Mouse (Mus musculus) megakaryocyte progenitor cell, adult 5-6 weeks (primary cell): ENCODE data around the gene Abcc12. TPM values are rescaled to one million over a fixed set of nuclear protein-coding genes. Genes with fewer than 3 reads are reported as not detected.

Experiments used
- ATAC-seq: replicated peaks from 2 replicates; pipeline ENCODE4 v1.8.0; 2016; ENCODE audit warnings: mild to moderate bottlenecking, moderate TSS enrichment, inconsistent platforms; ENCODE audit not compliant: poor library complexity
- total RNA-seq, 2 experiments: library from RNA; stranded (forward) in 1 of 2; stranded (reverse) in 1 of 2; fragments of 157-497, 149-512 nt in 1 of 2; fragments of 200-1000 nt in 1 of 2; gene quantifications; 2 replicates each; pipeline versions ENCODE4 v1.2.3 to v1.2.4; 2015 to 2017

Abcc12 gene
- total RNA-seq, 2 experiments from 2014 or later: not detected

DNA sequence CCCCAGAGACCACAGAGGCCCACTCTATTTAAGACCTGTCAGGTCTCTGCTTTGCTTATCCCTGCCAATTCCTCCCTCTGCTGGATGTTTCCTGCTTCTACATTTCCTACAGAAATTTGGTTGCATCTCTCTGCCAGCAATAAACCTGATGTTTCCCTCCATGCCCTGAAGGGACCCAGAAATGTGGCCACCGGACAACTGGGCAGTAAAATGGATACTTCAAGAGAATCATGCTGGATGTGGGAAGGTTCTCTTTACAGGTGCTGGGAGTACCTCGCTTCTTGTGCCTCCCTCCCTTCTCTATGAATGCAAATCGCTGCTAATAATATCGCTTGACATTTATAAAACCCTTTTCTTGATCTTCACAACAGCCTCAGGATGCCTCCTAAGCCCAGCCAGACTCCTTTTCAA is 1.4 kb upstream of the Abcc12 start:
- no peak for ATAC-seq

DNA sequence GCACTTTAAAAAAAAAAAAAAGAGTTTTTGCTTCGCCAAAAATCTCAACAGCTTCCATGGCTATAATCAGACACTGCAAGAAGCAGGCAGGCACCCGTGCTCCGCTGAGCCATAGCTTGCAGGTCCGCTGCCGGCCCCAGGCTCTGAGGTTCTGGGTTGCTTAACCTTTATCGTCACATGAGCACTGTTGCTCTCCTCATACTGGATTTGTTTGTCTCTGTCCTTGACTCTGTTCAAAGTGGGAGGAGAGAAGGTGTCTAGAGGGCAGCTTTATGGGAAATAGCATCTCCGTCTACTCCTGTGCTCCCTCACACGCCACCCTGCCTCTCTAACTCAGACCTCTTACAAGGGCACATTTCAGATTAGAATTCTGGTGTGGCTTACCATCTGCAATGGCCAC is 1.8 kb downstream of the Abcc12 start:
- no peak for ATAC-seq

DNA sequence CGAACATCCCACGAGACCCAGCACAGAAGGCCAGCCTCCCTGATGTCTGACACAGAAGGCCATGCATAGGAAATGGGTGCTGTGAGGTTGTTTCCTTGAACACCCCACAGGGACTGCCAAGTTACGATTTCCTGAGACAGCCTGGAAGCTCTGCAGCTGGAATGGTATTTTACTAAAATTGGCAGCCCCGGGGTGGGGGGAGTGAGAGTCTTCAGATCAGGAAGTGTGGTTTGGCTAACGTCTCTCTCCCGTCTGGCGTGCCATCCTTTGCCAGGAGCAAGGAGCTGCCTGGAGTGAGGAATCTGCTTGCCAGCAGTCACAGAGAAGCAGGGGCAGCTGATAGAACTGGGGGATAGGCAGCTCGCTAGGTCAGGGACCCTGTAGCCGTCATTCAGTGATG is 2.4 kb downstream of the Abcc12 start:
- 0 out of 2 replicates have a peak, but pooled peaks have one; percentile 20 for ATAC-seq

DNA sequence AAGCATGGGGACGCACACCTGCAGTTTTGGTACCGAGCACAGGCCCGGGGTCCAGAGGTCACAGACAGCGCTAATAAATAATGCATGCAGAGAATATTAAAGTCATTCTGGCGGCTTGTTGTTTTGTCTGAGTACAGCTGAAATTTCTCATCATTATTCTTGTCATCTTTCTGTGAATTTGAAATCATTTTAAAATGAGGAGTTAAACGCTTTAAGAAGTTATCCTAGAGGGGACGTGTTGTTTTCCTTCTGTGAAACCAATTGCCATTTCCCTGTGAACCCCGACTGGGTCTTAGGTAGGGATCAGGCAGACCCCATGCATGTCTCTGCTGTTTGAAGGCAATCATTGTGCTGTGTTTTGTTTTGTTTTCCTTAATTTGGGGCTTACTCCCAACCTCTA is 2.9 kb downstream of the Abcc12 start:
- no peak for ATAC-seq

DNA sequence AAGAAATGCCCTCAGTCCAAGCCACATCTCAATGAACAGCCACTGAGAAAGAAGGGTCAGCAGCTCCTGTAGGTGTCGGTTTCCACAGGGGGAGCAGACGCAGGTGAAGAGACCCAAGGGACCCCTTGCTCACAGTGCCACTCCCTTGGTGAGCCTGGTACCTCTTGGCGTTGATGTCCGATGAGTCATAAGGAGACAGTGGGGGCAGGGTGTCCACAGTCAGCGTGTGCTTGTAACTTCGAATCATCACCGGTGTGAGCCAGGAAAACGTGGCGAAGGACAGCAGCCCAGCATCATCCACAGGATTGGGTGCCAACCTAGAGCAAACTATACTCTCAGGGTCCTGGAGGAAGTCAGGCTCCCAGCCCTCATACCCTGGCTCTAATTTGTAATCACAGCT is 16.8 kb downstream of the Abcc12 start:
- ATAC-seq: no peak

DNA sequence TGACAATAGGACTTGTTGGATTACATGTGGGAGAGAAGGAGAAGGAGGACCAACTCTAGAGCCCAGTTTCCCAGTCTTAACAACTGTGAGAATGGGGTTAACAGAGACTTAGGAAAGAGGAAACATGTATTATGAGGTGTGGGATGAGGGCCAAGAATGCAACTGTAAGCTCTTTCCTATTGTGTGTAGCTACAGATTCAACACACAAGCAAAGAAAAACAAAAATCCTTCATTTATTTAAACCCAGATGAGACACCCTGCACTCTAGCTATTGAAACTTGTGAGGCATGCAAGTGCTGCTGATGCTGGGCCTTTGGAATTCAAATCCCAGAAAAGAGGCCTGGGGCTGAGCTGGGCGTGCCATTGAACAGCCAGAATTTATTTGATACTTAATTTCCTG is 18.7 kb downstream of the Abcc12 start:
- peak; percentile 46 for ATAC-seq

DNA sequence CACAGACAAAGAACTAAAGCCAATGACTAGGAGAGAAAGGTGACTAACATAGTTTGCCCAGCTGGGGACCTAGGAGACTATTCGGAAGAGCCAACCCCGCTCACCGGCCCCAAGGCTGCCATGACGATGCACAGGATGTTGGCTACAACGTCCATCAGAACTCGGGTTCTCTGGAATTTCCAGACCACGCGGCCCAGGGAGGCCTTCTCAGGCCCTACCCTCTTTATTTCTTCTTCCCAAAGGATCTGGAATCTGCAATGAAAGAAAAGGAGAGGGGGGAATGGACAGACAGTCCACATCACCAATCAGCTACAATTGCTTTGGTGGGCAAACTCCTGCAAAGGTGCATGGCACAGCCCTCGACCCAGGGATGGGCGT is 19.8 kb downstream of the Abcc12 start:
- no peak for ATAC-seq

DNA sequence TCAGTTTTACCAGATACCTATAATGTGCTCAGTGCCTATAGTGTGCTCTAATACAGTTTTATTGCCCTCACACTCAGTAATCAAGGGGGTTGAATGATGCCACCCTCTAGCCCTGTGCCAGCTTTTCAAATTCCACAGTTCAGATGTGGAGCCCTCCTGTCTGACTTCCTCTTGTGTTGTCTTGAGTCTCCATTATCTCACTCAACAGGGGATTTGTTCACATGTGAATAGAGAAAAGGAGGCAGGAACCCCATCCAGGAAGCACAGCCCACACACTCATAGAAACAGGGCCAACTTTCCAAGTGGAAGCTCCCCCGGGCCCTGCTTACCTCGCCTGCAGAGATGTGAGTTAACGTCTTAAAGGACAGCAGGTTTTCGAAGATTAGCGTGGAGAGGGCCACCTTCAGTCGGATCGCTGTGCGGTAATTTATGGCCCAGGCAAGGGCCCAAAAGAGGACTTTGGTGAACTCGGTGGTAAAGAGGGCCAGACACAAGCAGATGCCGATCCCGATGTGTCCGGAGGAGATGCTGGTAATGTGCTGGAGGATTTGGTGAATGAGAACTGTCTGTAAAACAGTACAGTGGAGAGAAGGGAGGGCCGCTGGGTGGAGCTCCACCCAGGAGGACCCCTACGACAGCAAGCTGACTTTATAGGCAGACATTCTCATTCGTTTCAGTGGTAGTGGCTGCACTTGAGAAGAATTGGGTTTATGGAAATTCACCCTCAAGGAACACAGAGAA is 20.4 kb downstream of the Abcc12 start:
- ATAC-seq: no peak

DNA sequence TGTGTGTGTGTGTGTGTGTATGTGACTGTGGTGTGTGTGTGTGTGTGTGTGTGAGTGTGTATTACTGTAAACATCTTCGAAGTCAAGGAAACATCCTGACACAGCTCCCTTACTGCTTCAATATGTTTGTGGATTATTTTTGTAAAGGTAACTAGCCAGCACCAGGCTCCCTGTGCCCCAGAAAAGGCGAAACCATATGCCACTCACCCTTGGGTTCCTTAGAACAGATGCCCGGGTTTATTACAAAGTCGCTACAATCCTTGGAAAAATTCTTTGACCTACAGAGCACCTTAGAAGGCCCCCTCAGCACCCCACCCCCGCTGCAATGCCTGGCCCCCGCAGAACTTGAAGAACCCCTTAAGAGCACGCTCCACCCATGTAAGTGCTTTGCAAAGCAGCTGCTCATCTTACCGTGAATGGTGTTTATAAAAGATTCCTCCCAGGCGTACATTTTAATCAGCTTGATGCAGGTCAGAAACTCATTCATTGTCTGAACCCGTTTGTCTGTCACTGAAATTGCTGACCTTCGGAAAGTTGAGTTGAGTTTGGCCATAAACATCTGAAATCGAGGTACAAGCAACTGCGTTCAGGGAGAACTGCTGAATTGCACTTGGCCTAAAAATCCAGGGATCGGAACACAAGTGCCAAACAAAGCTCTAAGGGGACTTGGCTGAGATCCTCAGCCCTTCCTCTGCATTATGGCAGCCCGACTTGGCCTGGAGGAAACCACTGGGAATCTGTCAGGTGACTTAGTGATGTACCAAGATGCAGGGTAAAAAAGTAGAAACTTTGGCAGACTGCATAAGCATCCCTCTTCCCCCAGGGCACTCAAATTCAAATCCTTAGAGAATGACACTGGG is 23.1 kb downstream of the Abcc12 start:
- no peak for ATAC-seq

DNA sequence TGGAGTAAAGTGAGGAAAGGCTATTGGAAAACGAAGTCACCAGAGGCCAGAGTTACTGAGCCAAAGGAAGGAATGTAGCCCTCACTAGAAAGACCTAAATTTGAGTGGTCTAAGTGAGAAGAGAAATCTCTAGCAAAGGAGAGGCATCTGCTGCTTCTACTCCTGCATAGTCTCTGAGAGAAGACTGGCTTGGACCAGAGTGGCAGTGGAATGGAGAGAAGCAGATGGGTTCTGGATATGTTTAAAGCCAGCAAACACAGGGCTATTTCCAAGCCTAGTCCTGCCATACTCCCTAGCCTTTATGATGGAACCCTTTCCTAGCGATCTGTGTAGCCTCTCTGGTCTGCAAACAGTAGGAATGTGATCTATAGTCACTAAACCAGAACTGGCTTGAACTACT is 24.9 kb downstream of the Abcc12 start:
- no peak for ATAC-seq

DNA sequence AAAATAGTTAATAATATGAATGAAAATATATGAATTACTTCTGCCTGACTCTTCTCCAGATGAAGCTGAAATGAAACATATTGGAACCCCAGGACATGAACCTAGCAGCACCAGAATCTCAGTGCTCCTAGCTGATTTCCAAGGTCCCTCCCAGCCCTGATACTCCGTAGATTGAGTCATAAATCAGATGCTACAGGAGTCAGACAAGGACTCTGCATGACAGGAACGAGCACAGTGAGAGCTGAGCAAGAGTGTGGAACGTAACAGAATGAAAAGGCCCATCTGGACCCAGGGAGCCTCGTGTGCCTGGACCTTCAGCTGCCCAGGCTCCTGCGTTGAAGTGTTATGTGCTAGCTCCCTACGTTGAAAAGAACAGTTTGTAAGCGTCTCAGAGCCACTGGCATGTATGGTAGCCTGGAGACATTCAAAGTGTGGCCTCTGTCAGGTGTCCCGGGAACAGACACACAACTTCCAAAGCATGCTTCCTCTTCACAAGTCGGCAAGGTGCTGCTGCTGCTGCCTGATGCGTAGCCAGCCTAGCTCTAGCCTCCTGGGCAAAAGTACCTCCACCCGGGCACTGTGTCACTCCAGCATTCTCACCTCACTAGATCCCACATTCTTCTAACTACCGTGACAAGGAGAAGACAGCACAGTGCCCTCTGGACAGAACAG is 26.1 kb downstream of the Abcc12 start:
- ATAC-seq: no peak

DNA sequence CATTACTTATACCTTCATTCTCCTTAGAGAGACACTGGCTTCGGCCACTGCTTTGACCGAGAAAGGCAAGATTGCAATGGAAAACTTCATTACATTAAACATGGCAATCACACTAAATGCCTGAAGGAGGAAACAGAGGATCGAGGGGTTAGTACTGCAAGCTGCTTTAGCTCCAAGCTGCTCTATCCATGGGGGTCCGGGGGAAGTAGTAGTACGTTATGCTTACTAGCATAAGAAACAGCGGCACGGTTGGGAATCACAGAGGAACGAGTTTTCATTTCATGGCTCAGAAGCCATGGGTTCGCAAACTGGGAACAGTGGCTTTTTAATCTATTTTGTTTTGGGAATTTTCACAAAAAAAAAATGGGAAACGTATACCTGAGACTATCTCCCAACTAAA is 30.0 kb downstream of the Abcc12 start:
- ATAC-seq: no peak

DNA sequence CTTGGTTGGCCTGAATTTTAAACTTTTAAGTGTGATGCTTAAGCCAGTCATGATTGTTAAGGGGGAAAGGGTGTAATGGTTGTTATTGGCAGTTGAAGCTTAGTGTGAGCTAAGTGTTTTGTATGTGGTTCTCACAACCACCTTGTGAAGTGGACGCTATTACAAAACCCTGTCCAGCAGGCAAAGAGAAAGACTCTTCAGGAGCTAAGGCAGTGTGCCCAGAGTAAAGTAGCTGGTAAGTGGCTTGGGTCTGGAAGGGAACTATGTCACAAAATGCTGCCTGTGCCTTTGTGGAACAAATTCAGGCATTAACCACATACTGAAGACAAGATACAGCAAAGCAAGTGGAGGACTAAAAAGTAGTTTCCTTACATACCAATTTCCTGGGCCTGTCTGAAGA is 34.5 kb downstream of the Abcc12 start:
- ATAC-seq: no peak

DNA sequence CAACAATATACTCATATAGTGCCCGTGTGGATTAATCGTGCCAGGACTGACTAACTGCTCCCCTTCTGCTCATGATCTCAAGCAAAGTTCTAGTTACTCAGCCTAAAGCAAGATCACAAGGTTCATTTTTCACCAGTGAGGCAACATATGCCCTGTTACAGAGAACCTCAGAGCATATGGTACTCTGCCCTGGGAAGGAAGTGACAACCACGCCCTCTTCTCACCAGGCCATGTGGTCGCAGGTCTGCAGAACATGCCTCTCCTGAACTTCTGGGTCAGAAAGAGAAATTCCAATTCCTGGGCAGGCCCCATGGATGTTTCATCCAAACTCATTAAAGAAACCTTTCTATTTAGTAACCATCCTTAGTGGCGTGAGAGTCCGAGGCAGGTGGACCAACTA is 39.6 kb downstream of the Abcc12 start:
- ATAC-seq: no peak

DNA sequence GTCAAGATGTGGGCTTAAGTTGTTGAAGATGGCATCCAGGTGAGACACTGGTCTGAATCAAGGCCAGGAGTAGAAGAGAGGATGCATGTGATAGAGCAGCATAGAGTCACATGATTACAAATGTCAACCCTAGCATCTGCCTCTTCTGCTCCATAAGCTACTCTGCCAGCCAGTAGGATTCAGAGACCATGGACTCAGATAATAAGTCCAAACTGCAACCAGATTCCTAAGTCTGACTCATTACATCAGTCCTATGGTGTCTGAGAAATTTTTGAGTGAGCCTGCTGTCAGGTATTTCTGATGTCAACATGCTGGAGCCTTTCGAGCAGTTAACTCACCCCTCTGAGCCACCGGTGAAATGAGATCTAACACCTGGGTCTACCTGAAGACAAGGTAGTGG is 40.1 kb downstream of the Abcc12 start:
- ATAC-seq: no peak

DNA sequence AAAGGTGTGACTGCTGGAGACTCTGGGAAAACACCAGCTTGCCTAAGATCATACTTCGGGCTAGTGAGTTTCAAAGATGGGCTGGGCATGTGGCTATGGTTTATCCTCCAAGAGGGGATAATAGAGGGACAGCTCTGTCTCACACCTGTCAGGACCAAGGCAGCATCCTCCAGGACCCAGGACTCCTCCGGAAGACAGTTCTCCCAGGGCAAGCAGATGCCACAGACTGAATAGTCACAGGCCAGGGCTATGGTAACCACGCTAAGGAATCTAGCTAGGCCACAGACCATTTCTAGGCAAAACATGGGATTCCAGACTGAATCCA is 43.9 kb downstream of the Abcc12 start:
- no peak for ATAC-seq

DNA sequence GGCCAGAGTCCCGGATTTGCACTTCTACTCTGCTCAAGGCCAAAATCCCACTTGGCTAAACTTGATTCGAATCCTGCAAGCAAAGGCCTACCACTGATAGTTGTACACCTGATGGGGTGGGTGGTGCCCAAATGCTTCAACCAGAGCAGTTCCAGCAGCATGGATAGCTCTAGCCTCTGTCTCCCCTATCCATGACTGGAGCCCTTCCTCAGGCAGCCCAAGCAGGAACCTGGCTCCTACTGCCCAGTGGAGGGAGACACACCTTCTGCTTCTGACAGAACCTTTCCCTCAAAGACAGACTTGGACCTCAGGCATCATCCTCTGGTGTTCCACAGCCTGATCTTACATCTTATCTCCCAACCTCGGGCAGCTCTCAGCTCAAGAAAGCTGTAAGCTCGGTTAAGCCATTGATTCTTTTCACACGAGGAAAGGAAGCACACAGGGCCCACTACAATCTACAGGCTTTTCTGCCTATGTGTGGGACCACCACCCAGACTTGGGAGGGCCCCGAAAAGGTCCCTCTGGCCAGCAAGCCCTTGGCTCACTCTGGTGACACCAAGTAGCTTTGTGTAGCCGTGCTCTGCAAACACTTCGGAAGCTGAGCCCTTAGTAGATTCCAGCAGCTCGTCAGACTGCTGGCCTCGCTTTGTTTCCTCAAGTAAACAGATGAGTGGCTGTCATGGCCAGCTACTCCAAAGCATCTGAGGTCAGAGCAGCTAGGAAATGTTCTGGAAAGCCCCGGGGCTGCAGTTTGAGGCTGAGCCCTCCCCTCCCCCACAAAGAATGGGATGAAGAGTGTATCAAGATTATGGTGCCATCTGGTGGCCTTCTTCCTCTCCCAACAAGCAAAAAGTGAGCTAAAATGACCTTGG is 44.5 kb downstream of the Abcc12 start:
- ATAC-seq: peak; percentile 46; the same call in 1 of the 2 replicates

DNA sequence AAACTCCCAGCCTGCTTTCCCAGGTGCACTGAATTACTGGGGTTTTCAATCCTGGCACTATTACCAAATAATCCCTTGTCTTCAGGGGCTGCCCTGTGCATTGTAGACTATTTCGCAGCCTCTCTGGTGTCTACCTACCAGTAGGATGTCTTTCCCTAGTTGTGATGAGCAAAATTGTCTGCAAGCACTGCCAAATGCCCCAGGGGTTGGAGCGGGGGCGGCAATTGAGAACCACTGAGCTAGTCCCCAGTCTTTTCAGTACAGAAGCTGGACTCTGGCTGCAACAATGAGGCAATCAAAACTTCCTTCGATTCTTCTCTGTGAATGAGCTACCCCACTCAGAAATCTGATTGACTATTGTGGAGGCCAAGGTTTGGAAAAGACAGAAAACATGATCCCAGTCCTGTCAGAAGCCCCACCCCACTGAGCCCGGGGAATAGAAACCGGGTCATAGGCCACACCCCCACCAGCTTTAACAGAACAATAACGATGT is 45.4 kb downstream of the Abcc12 start:
- no peak for ATAC-seq

DNA sequence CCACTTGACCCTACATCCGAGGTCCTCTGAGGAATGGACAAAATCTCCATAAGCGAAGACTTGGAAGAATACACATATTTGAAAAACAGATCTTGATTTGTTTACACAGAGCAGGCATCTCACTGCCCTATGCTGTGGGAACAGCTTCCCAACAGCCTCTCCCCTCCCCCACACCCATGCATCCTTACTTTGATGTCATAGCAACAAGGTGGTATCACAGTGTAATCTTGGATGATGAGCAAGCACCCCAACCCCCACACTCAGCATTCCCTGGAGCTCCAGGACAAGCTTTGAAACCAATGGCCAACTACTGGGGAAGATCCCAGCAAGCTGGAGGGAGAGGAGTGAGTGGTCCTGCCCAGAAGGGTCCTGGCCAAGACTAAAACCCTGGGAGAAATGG is 50.8 kb downstream of the Abcc12 start:
- no peak for ATAC-seq

DNA sequence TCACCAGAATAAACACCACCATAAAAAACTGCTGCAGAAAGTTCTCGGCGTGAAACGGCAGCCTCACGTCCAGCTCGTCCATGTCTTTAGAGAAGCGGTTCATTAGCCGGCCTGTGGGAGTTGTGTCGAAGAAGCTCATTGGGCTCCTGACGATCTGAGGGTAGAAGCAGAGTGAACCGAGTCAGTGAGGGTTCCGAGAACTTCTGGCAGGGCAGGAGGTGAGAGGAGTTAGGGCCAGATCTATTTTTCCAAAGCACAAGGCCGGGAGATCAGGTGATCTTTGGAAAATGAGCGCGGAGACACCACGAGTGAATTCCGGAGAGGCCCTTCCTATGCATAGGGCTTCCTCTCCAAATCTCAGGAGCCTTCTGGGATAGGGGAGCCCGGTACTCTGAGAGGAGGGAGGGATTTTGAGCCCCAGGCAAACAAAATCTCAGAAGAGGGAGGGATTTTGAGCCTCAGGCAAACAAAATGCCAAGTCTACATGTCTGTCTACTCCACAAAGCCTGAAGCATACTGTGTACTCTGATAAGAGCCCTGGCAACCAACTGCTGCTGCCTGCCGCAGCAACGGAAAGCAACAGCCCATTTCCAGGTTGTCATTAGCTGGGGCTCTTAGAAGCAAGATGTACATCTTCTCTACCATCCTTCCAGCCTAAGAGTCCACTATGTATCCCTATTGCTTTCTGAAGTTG is 53.0 kb downstream of the Abcc12 start:
- ATAC-seq: no peak
